Mouse (Mus musculus): ENCODE measurements around the gene A930017K11Rik.

The A930017K11Rik gene

DNA sequence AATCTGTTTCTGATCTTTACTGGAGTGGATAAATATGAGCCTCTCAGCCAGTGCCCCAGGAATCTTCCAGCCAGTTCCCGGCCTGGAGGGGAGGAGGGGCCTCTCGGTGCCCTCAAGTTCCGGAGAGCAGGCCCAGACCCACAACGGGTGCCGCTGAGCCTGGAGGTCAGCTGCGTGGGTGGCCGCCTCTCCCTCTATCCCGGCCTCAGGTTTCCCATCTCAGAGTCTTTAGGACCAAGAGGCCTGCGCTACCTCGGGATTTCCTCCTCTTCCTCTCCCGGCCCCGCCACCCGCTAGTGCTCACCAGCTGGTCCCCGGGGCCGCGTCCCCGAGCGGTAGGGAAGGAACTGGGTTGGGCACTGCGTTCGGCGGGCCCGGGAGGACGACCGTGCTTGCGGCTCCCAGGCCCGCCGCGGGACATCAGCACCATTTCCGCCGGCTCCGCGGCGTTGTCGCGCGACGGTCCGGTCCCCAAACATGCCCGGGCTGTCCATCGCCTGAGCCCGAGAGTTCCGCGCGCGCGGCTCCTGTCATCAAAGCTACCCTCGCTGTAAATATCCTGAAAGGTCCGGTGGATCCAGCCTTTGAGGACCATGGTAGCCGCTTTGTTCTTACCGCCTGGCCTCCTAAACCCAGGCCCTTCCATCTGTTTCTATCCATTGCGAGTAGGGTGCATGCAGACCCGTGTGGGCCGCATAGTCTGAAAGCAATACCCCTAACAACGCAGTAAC is 10.7 kb downstream of the A930017K11Rik start:
- ATAC-seq (ENCODE audit: low TSS enrichment), result peak; percentile 84

DNA sequence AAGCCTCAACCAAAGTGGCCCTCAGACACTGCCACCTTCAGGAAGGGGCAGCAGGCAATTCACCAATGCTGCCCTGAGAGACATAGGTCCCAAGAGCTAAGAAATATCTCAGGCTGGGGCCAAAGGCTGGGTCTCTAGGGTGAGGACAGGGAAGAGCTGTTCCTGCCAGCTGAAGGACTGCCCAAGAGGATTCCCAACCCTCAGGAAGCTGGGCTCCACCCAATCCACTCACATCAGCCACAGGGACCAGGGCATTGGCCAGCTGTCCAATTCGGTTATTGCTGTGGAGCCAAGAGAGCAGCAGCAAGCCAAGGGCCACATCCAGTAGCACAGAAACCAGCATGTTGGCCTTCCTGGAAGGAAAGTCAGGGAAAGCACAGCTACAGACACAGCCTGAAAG is 17.8 kb downstream of the A930017K11Rik start:
- ATAC-seq (ENCODE audit: low TSS enrichment), result no peak

DNA sequence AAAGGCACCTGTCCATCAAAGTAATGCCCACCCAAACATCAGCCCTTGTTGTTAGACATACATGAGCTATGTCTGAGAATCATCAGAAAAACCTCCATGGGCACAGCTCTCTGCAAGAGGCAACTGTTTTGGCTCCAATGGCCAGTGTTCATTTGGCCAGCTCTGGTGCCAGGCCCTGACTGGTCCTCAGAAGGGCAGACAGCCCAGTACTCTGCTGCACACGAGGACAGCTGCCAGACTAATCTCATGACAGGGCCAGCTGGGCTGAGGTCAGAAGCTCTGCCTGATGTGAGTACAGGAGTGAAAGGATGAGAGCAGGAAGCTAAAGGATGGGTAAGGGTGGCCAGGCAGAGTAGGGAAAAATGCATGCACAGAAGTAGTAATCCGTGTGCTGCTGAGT is 27.0 kb downstream of the A930017K11Rik start:
- peak; percentile 61 for ATAC-seq (ENCODE audit: low TSS enrichment)

DNA sequence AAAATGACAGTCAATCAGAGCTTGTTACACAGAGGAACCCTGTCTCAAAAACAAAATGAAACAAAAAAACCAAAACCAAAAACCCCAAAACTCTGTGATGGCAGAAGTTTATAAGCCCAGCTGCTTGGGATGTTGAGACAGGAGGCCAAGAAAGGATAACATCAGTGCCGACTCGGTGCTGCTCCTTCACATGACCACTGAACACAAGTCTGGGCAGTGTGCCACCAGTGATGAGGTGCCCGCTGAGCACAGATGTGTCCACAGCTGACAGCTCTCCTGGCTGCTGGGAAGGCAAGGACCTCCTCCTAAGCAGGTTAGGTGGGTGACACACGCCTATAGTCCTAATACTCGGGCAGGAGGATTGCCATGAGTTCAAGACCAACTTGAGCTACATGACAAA is 30.2 kb downstream of the A930017K11Rik start:
- ATAC-seq (ENCODE audit: low TSS enrichment), result no peak

DNA sequence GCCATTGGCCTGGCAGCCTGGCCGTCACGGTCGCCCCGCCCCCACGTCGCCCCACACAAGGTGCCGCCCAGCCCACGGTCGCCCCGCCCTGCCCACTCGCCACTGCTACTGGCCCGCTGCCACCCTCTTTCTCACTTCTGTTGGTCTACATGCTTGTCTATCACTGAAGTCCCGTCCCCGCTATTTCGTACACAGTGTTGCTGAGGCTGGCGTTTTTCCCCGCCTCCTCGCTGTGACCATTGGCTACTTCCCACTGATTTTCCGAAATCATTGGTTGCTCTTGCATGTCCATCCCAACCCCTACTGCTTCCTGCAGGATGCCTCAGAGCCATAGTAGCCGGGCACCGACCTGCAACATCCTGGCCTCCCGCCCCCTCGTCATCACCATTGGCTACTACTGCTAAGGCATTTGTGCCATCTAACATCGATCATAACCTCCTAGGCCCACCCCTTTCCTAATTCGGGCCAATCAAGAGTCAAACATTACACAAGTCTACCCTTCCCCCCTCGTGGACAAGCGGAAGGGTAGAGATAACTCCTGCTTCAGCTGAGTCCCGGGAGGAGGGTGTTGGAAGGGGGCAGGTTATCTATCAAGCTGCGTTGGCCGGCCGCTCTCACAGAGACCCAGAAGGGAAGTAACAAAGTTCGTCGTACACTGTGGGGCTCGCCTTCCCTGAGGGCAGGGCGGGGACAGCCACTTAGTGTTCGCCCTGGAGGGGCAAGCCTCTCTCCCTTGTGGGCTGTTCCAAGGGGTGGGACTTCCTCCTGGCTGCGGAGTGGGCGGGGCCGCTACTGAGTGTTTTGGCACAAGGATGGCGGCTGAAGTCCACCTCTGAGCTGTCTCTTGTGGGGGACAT is 32.4 kb downstream of the A930017K11Rik start:
- ATAC-seq (ENCODE audit: low TSS enrichment), result peak; percentile 88

DNA sequence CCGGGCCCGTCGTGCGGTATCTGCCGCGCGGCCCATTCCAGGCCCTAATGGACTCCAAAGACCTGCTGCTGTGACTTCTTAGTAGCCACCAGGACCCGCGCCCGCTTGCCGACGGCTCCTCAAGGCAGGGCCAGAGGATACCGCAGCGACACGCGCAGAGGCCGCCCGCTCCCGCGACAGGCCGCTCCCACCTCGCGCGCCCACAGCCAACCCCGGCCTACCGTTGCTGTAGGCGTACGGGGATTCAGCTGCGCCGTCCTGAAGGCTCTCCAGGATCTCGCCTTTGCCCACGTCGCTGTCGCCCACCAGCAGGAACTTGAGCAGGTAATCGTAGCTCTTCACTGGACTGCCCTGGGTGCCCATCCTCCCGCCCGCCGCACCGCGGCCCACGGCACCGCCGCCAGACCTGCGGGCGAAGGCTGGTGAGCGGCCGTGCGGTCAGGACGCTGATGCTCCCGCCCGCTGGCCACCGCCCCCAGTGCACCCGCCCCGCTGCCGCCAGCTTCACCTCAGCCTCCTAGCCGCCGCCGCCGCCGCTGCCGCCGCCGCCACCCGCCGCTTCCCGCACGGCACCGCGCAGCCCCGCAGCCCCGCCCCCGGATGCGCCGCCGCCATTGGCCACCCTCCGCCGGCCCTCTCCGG is 33.1 kb downstream of the A930017K11Rik start, which contains the start of gene Rab40c:
TSS of gene Rab40c (minus strand) at position 584 of the 642 bp plus-strand sequence.
- ATAC-seq (ENCODE audit: low TSS enrichment), result no peak

DNA sequence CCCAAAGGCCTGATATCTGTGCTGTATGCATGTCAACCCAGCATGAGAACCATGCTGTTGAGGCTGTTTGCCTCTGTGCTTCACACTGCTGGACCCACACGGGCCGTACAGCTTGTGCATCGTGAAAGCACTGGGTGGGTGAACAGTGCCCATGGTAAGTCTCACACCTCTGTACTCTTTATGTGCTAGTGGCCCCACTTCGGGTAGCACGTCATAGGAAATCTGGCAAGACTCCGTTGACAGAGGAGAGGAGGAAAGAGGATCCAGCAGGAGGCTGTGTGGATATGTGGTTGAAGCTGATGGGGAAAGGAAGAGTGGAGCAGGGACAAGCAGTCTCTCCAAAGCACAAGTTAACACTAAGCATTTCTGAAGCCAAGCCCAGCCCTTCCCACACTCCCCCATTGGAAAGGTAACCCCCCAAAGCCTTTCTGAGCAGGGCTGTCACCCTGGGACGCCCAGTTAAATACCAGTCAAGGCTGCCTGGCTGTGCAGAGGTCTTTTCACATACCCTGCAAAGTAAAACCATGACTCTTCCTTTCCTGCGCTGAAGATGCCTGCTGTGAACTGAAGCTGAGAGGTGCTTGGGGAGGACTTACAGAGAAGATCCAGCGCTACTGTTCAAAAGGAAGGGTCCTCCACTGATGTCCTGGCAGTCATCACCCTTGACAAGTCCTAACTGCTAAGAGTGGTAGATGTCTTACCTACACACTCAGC is 34.2 kb downstream of the A930017K11Rik start:
- ATAC-seq (ENCODE audit: low TSS enrichment), result no peak

DNA sequence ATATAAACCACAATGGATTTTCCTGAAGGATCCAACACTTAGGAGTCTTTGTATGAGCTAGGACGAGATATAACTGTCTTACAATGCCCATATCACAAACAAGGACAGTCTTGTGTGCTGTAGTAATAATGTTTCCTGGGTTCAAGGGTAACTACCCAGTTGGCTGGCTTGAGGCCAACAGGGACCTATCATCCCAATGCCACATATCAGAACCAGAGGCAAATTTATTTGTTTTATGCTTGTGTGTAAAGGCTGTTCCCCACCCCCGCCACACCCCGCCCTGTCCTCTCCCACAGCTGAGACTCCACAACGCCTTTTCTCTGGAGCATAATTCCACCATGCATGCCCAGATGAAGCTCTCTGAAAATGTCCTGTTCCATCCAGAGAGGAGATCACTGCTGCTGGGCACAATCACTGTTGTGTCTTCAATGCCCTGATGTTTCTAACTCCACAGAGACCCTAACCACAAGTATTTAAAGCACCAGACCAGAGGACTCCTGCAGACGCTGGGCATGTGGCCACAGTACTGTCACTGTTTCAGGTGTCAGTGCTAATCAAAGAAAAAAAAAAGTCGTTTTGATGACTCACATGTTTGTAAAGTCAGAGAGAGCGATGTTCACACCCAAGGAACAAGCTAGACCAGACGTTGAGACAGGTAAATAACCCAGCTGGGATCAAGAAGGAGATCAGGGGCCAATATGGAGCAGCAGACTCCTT is 35.3 kb downstream of the A930017K11Rik start:
- no peak for ATAC-seq (ENCODE audit: low TSS enrichment)

DNA sequence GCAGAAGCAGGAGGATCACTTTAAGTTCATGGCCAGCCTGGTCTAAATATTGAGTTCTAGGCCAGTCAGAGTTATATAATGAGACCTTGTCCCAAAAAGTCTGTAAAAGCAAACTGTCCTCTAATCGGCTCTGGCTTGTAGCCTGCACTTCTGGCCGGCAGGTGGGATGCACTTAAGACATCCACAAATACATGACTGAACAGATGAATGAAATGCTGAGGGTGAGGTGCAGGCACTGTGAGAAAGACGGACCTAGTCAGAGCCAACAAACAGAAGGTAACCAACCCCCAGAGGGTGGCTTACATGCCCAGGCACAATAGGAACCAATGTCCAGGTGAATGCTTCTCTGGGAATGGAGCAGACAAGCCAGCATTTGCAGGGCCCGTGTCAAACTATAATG is 38.1 kb downstream of the A930017K11Rik start:
- no peak for ATAC-seq (ENCODE audit: low TSS enrichment)

DNA sequence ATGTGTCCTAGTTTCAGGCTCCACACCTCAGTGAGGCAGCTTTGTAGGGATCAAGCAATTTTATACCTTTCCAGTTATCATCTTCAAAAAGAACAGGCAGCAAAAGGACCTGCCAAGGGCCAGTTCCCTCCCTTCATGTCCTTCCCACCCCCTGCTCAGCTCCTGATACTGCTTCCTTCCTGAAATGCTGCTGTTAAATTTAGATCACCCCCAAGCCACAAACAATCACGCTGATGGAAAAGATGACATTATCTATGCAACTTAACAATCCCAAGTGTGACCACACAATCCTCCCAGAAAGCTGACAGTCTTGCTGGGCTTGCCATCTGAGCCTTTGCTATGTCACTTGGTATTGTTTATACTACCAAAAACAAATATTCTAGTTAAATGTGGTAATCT is 38.5 kb downstream of the A930017K11Rik start:
- ATAC-seq (ENCODE audit: low TSS enrichment), result no peak

DNA sequence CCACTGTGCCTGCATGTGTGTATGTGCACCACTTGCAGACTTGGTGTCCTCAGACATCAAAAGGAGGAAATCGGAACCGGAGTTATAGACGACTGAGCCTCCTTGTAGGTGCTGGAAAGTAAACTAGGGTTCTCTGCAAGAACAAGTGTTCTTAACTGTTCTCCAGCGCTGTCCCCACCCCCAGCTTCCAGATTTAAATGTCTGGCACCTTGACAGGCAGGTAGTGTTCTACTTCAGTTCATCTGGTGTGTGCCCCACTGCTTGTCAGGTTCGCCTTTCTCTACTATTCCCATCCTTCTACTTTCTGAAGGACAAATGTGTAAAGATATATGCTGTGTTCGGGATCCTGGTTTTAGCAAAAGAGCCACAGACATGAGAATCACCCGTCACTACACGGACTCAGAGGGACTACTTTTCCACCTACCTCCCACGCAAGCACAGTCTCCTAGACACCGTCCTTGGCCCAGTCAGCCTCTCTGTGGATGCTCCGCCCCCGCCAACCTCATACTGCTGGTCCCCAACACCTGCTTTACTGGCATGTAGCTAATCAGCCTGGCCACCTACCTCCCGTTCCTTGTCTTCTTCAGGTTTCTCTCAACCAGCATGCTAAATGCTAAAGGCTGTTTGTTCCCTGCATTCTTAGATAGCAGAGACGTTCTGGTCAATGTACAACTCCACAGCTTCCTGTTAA is 39.0 kb downstream of the A930017K11Rik start:
- ATAC-seq (ENCODE audit: low TSS enrichment), result peak; percentile 78

DNA sequence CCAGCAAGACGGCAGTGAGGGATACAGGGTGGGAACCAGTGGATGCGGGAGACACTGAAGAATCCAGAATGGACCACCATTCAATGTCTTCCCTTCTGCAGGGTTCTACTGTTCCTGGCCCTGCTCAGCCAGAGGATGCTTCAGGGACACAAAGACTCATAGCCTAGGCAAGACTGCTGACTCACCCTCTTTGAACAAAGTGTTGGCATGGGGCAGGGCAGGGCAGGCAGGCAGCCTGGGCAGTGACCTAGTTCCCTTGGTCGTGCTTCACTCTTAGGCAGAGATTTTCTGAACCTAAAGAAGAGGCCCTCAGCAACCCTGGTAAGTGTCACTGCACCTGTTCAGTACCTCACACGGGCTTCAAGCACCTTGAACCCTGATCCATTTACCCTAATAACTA is 40.5 kb downstream of the A930017K11Rik start:
- ATAC-seq (ENCODE audit: low TSS enrichment), result no peak

DNA sequence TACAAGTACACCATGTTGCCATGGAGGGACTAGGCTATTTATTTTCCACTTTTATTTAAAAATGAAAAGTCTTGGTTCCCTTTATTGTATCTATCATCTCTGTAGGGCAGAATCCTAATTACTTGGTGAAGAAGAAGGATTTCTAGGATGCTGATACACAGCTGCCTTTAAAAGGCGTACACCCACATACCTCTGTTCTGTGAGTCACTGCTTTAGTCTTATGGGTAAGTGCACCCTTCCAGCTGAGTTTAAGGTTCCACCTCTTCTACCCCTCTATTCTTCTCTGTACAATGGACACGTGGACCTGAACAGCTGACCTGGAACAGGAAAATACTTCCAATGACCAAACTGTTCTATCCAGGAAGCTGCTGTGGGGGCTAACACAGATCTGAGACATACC is 44.7 kb downstream of the A930017K11Rik start:
- ATAC-seq (ENCODE audit: low TSS enrichment), result peak; percentile 76; the same call in 1 of the 2 replicates

DNA sequence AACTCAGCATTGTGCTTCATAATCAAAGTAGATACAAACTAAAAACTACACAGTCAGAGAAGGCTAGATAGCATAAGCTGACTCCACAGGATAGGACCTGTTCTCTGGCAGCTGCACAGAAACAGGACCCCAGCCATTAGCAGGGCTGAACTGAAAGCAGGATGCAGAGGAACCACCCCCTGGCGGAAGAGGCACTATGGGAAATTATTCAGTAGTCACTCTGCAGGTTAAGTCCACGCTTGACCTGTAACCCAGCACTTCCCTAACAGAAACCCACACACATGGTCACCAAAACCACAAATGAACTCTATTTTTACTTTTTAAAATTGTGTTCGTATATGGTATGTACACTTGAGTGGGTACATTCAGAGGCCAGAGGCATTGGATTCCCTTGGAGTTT is 49.3 kb downstream of the A930017K11Rik start:
- no peak for ATAC-seq (ENCODE audit: low TSS enrichment)

DNA sequence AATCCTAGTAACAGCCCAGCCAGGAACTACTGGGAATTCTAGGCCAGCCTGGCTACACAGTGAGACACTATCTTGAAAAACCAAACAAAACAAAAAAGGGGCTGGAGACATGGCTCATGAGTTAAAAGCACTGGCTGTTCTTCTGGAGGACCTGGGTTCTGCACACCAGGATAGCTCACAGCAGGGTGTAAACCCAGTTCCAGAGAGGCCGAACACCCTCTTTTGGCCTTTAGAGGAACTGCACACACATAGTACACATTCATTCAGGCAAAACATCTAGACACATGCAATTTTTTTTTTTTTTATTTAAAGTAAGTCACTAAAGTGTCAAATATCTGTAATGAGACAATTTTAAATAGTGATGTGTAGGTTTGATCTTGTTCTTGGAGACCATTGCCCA is 52.2 kb downstream of the A930017K11Rik start:
- no peak for ATAC-seq (ENCODE audit: low TSS enrichment)
